Mouse (Mus musculus) MEL-GATA-1-ER (cell line): ENCODE data around the gene Cox10.

ENCODE experiments used
- DNase-seq: peaks from one replicate; pipeline ENCODE4 v3.0.0-alpha.2; 2012; ENCODE audit warnings: low read depth; ENCODE audit errors: extremely low read depth

Cox10 gene

GRCm38 (mm10) chr11:63918321-63919105, 160.8 kb downstream of the Cox10 start:
- no peak for DNase-seq

- DNase-seq, result no peak
Observed at GRCm38 (mm10) chr11:63917561-63917960, 161.7 kb downstream of the Cox10 start.

- no peak for DNase-seq
Observed at GRCm38 (mm10) chr11:63914388-63914787, 164.9 kb downstream of the Cox10 start.

- no peak for DNase-seq
Observed at GRCm38 (mm10) chr11:63913936-63914335, 165.3 kb downstream of the Cox10 start.
